Mouse (Mus musculus): ENCODE data around the gene Aacs. TPM values are rescaled to one million over a fixed set of nuclear protein-coding genes. Genes with fewer than 3 reads are reported as not detected.

Aacs gene
- polyA plus RNA-seq, 1 experiment from 2014 or later: 35.7 TPM

GRCm38 (mm10) chr5:125480434-125481231 is 5.0 kb downstream of the Aacs start:
- peaks cover 21% of the 10 kb centered on the region for H3K4me1 ChIP-seq (ENCODE audit: control insufficient read depth, insufficient read depth, low read length)
- H3K36me3 ChIP-seq (ENCODE audit: control insufficient read depth, insufficient read depth, low read length): no peaks in the 10 kb centered on the region; the same call in 1 of the 2 replicates
- 86% methylated on average over 11 of the region's 11 CpGs for WGBS

GRCm38 (mm10) chr5:125482474-125482873 is 6.9 kb downstream of the Aacs start:
- no peak overlapping the region for H3K9ac ChIP-seq (ENCODE audit: low read length)
- no peaks in the 10 kb centered on the region for H3K9me3 ChIP-seq (ENCODE audit: control insufficient read depth, low read length)
- no peaks in the 10 kb centered on the region; the same call in 1 of the 2 replicates for H3K36me3 ChIP-seq (ENCODE audit: control insufficient read depth, insufficient read depth, low read length)
- H3K4me2 ChIP-seq (ENCODE audit: low read depth, severe bottlenecking): no peak overlapping the region
- WGBS: 89% methylated on average over 7 of the region's 7 CpGs
- ATAC-seq (ENCODE audit: insufficient number of reproducible peaks, low FRiP score, low TSS enrichment, low read depth): no peak
- peaks cover 7% of the 10 kb centered on the region for H3K4me1 ChIP-seq (ENCODE audit: control insufficient read depth, insufficient read depth, low read length)
- DNase-seq (ENCODE audit: low spot score): no peak
- H3K4me3 ChIP-seq (ENCODE audit: low read depth, low read length): no peak overlapping the region
- no peak overlapping the region for H3K27ac ChIP-seq (replicated peaks; ENCODE audit: low read depth, low read length)
- no peaks in the 10 kb centered on the region for H3K27me3 ChIP-seq (ENCODE audit: control insufficient read depth, insufficient read depth, low read length)

More at GRCm38 (mm10) chr5:125480434-125481231, 5.0 kb downstream of the Aacs start:
- no peaks in the 10 kb centered on the region for H3K9me3 ChIP-seq (ENCODE audit: control insufficient read depth, low read length)
- H3K27ac ChIP-seq (replicated peaks; ENCODE audit: low read depth, low read length): no peak overlapping the region
- no peaks in the 10 kb centered on the region for H3K27me3 ChIP-seq (ENCODE audit: control insufficient read depth, insufficient read depth, low read length)
- no peak for ATAC-seq (ENCODE audit: insufficient number of reproducible peaks, low FRiP score, low TSS enrichment, low read depth)
- no peak overlapping the region for H3K4me2 ChIP-seq (ENCODE audit: low read depth, severe bottlenecking)
- H3K9ac ChIP-seq (ENCODE audit: low read length): no peak overlapping the region
- no peak for DNase-seq (ENCODE audit: low spot score)
- H3K4me3 ChIP-seq (ENCODE audit: low read depth, low read length): no peak overlapping the region

GRCm38 (mm10) chr5:125483712-125484611 is 8.3 kb downstream of the Aacs start:
- no peak overlapping the region for H3K27ac ChIP-seq (replicated peaks; ENCODE audit: low read depth, low read length)
- 83% methylated on average over 5 of the region's 6 CpGs for WGBS
- H3K4me1 ChIP-seq (ENCODE audit: control insufficient read depth, insufficient read depth, low read length): no peaks in the 10 kb centered on the region
- H3K9ac ChIP-seq (ENCODE audit: low read length): no peak overlapping the region
- no peaks in the 10 kb centered on the region; the same call in 1 of the 2 replicates for H3K36me3 ChIP-seq (ENCODE audit: control insufficient read depth, insufficient read depth, low read length)
- H3K27me3 ChIP-seq (ENCODE audit: control insufficient read depth, insufficient read depth, low read length): no peaks in the 10 kb centered on the region
- DNase-seq (ENCODE audit: low spot score): no peak
- H3K9me3 ChIP-seq (ENCODE audit: control insufficient read depth, low read length): no peaks in the 10 kb centered on the region
- no peak overlapping the region for H3K4me2 ChIP-seq (ENCODE audit: low read depth, severe bottlenecking)
- no peak for ATAC-seq (ENCODE audit: insufficient number of reproducible peaks, low FRiP score, low TSS enrichment, low read depth)
- H3K4me3 ChIP-seq (ENCODE audit: low read depth, low read length): no peak overlapping the region

- DNase-seq (ENCODE audit: low spot score): no peak
- 93% methylated on average over 4 of the region's 4 CpGs for WGBS
- H3K27me3 ChIP-seq (ENCODE audit: control insufficient read depth, insufficient read depth, low read length): no peaks in the 10 kb centered on the region
- no peak overlapping the region for H3K27ac ChIP-seq (replicated peaks; ENCODE audit: low read depth, low read length)
- H3K4me2 ChIP-seq (ENCODE audit: low read depth, severe bottlenecking): no peak overlapping the region
- peaks cover 2% of the 10 kb centered on the region; the same call in 1 of the 2 replicates for H3K36me3 ChIP-seq (ENCODE audit: control insufficient read depth, insufficient read depth, low read length)
- H3K9me3 ChIP-seq (ENCODE audit: control insufficient read depth, low read length): no peaks in the 10 kb centered on the region
- no peak overlapping the region for H3K4me3 ChIP-seq (ENCODE audit: low read depth, low read length)
- H3K9ac ChIP-seq (ENCODE audit: low read length): no peak overlapping the region
- no peak for ATAC-seq (ENCODE audit: insufficient number of reproducible peaks, low FRiP score, low TSS enrichment, low read depth)
- H3K4me1 ChIP-seq (ENCODE audit: control insufficient read depth, insufficient read depth, low read length): no peaks in the 10 kb centered on the region
Measured at GRCm38 (mm10) chr5:125485031-125485778, 9.6 kb downstream of the Aacs start.

GRCm38 (mm10) chr5:125486088-125486487 is 10.5 kb downstream of the Aacs start:
- Histone ChIP-seq H3K4me3 (ENCODE audit: low read depth, low read length) (no peak overlapping the region), H3K27ac (replicated peaks; ENCODE audit: low read depth, low read length) (no peak overlapping the region), H3K4me2 (ENCODE audit: low read depth, severe bottlenecking) (no peak overlapping the region), H3K4me1 (ENCODE audit: control insufficient read depth, insufficient read depth, low read length) (no peaks in the 10 kb centered on the region), H3K36me3 (ENCODE audit: control insufficient read depth, insufficient read depth, low read length) (peaks cover 2% of the 10 kb centered on the region; the same call in 1 of the 2 replicates), H3K27me3 (ENCODE audit: control insufficient read depth, insufficient read depth, low read length) (no peaks in the 10 kb centered on the region), H3K9me3 (ENCODE audit: control insufficient read depth, low read length) (no peaks in the 10 kb centered on the region), H3K9ac (ENCODE audit: low read length) (no peak overlapping the region)
- WGBS: 89% methylated on average over 1 of the region's 1 CpGs
- ATAC-seq (ENCODE audit: insufficient number of reproducible peaks, low FRiP score, low TSS enrichment, low read depth) (no peak), DNase-seq (ENCODE audit: low spot score) (no peak)

- Histone ChIP-seq H3K4me3 (ENCODE audit: low read depth, low read length) (no peak overlapping the region), H3K4me1 (ENCODE audit: control insufficient read depth, insufficient read depth, low read length) (no peaks in the 10 kb centered on the region), H3K9ac (ENCODE audit: low read length) (no peak overlapping the region), H3K4me2 (ENCODE audit: low read depth, severe bottlenecking) (no peak overlapping the region), H3K27ac (replicated peaks; ENCODE audit: low read depth, low read length) (no peak overlapping the region), H3K9me3 (ENCODE audit: control insufficient read depth, low read length) (no peaks in the 10 kb centered on the region), H3K36me3 (ENCODE audit: control insufficient read depth, insufficient read depth, low read length) (peaks cover 4% of the 10 kb centered on the region; the same call in 1 of the 2 replicates), H3K27me3 (ENCODE audit: control insufficient read depth, insufficient read depth, low read length) (no peaks in the 10 kb centered on the region)
- WGBS: 80% methylated on average over 11 of the region's 11 CpGs
- DNase-seq (ENCODE audit: low spot score) (no peak), ATAC-seq (ENCODE audit: insufficient number of reproducible peaks, low FRiP score, low TSS enrichment, low read depth) (no peak)
Measured at GRCm38 (mm10) chr5:125487375-125488115, 11.9 kb downstream of the Aacs start.

GRCm38 (mm10) chr5:125488116-125488455 is 12.5 kb downstream of the Aacs start:
- Histone ChIP-seq H3K27ac (replicated peaks; ENCODE audit: low read depth, low read length) (no peak overlapping the region), H3K36me3 (ENCODE audit: control insufficient read depth, insufficient read depth, low read length) (peaks cover 4% of the 10 kb centered on the region; the same call in 1 of the 2 replicates), H3K4me3 (ENCODE audit: low read depth, low read length) (no peak overlapping the region), H3K4me2 (ENCODE audit: low read depth, severe bottlenecking) (no peak overlapping the region), H3K4me1 (ENCODE audit: control insufficient read depth, insufficient read depth, low read length) (no peaks in the 10 kb centered on the region), H3K27me3 (ENCODE audit: control insufficient read depth, insufficient read depth, low read length) (no peaks in the 10 kb centered on the region), H3K9me3 (ENCODE audit: control insufficient read depth, low read length) (no peaks in the 10 kb centered on the region), H3K9ac (ENCODE audit: low read length) (no peak overlapping the region)
- ATAC-seq (ENCODE audit: insufficient number of reproducible peaks, low FRiP score, low TSS enrichment, low read depth): no peak
- no peak for DNase-seq (ENCODE audit: low spot score)
- WGBS: 79% methylated on average over 4 of the region's 4 CpGs
